Mouse (Mus musculus): ENCODE measurements around the gene Strada.

GRCm38 (mm10) chr11:106152132-106152531, 49.8 kb downstream of the Strada start:
- TF ChIP-seq CTCF (IDR thresholded peaks at IDR 0.05; ENCODE audit: borderline replicate concordance, insufficient read depth, low read depth, low read length) = peak; percentile 51; the same call in 1 of the 2 replicates
- TF ChIP-seq POLR2A (IDR thresholded peaks at IDR 0.05; ENCODE audit: borderline replicate concordance, insufficient read depth, low read length) = no peak

Measured in cerebellum, adult 2 months (tissue).